Mouse (Mus musculus): ENCODE measurements around the gene Nfib.

The Nfib gene

DNA sequence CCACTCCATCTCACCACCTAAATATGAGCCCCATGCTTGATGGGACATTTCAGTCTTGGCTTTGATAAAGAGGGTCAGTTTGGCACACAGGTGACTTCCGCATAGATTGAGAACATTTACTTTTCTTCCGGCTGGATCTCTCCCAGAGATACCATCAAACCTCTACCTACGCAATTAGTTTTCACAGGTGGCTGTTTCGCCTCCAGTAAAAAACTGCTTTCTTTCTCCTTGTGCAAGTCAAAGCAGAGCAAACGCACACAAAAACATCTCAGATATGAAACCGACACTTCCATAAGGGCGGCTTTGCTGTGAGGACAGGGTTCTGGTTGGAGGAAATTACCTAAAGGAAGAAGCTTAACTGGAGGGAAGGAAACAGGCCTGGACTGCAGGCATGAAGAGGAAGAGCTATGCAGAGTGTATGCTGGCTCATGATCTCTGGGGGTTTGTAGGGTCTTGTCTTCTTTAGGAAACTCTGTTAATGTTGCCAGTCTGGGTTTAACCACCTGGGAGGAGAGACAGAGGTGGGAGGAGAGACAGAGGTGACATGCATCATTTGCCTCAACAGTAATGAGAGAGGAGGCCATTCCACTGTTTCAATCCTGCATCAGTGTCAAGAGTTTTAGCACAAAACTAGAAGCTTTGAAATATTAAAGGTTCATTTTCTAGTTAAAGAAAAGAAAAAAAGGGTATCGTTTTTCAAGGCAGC lies 249.8 kb downstream of the Nfib start:
- DNase-seq = no peak

DNA sequence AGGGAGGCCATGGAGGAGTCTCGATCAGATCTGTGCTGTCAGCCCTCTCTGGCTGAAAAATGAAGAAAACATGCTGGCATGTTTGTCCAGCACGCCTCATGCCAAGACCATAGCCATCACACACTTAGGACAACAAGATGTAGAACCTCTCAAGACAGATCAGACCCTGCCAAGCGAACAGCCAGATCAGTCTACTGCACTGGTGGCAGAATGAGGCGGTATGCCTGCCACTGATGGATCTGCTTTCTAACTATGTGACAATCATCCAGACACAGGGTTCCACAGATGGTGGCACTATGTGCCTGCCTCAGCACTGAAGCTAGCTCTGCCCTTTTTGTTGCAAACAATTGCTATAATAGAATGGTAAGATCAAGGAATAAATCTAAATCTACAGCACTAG lies 250.6 kb downstream of the Nfib start:
- no peak for DNase-seq

DNA sequence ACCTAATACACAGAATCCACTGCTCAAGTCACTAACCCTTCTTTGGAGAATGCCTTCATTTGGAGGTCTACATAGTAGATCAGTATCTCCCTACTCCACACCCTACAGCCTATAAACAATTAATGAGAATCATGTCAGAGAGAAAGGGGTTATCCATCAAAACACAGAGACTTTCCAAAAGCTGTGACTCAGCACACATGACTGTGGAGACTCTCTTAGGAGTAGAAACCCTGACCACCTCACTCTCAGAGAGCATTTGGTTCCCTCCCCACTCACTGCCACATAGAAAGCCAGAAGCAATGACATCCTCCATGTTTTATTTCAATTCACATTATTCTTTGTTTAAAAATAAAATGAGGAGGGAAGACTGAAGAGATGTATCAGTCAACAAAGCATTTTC lies 252.2 kb downstream of the Nfib start:
- DNase-seq = no peak

DNA sequence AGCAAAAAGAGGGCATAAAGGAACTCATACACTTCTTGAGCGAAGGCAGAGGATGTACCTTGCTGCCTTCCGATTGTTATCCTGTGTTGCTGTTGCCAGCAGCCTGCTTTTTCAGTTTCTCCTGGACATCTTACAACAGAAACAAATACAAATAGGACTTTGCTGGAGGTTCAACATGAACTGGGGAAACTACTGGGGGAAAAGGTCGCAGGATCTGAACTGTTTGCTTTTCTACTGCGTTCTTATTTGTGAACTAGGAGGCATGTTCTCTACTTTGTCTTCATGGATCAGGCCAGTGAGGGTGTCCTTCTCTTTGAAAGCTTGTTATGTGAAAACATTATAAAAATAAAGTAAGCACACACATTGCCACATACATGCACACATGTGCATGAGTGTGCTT lies 252.6 kb downstream of the Nfib start:
- DNase-seq = no peak

DNA sequence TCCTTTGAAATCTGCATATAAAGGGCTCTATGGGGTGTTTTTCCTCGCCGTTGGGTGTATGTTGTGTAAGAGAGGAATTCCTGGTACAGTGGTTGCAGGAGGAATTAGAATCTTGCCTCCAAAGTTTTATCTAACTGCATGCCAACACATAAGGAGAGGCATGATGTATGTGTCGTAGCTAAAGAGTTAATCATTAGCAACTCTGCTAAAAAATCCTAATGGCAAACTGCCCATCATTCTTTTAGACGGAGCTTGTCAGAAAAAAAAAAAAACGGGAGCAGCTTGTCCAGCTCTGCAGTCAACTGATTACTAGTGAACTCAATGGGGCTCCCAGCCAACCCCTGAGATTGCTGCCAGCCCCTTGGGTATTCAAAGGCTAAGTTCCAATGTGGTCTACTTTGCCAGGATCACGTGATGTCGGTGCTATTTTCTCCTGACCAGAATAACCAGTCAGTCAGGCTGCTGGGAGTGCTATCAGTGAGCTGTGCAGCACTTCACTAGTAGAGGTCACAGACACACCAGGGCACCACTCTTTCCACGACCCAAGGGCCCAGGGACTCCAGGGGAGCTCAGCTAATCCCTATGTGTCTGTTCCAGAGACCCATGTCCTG lies 258.4 kb downstream of the Nfib start:
- DNase-seq = peak; percentile 96 to 97

DNA sequence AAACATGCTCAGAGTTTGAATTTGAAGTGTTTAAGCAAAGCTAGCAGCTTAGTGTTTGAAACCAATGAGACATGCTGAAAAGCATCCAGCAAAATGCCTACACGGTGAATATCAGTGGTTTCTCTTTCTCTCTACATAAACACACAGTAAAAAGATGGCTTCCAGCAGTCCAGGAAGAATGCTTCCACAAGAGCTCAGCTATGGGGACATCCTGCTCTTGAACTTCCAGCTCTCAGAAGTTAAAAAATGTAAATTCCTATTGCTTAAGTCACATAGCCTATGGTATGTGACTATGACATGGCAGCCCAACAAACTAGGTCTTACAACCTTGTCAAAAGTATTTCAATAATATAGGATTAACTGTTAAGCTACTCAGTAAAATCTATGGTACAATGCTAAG lies 261.5 kb downstream of the Nfib start:
- no peak for DNase-seq

DNA sequence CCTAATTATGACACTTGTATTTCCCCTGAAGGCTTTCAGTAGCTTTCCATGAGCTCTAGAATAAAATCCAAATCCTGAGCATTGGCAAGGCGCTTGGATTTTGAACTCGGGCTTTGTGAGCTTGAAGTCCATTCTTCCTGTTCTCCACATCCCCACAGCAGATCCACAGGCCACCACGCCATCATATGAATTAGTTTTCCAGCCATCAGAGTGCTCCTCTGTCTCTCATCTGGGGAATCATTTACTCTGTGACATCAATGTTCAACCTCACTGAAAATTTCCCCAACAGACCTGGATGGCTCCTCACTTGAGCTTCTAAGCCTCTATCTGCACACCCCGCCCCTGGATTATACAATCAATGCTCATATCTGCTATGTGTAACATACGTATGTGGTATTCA lies 262.1 kb downstream of the Nfib start:
- DNase-seq = peak; percentile 31 to 54

DNA sequence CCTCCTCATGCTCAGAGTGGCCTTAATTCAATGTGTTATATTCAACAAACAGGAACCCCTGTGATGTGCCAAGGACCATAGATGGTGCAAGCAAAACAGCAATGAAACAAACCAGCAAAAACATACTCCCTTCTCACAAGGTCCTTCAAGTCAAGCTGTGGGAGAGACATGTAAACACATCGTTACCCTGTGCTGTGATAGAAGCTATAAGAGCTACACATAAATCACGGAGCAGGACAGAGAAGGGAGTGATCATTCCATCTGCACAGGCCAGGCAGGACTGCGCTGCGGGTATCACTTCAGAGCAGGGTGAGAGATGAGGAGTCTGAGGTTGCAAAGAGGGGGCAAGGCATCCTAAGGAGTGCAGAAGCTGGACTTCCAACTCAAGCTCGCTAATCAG lies 262.5 kb downstream of the Nfib start:
- no peak for DNase-seq

DNA sequence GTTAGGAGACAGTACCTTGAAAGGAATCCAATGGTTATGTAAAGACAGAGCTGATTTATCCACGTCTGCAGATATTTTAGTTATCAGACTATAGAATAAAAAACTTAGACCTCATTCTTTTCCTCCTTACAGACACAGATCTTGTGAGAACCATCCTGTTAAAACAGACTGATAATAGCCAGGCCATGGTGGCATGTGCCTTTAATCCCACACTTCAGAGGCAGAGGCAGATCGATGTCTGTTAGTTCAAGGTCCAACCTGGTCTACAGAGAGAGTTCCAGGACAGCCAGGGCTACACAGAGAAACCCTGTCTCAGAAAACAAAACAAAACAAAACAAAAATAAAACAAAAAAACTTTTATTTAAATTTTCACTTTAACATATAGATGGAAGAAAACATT lies 264.9 kb downstream of the Nfib start:
- DNase-seq = no peak

DNA sequence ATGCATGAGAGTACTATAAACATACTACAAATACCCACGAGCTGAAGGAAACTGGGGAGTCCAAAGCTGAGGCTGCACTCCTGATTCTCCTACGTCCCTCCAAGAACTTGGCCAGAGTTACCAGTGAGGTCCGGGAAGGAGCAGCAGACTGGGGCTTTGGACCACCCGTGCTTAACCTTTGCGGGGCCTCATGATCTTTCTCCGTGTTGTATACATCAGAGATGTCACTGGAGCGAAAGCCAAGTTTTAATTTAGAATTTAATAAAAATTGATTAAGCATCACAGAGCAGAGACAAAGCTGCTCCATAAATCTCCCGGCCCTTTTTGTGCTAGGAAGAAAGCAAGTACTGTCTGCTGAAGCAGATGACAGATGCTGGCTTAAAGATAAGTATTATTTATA lies 265.7 kb downstream of the Nfib start:
- DNase-seq = no peak

DNA sequence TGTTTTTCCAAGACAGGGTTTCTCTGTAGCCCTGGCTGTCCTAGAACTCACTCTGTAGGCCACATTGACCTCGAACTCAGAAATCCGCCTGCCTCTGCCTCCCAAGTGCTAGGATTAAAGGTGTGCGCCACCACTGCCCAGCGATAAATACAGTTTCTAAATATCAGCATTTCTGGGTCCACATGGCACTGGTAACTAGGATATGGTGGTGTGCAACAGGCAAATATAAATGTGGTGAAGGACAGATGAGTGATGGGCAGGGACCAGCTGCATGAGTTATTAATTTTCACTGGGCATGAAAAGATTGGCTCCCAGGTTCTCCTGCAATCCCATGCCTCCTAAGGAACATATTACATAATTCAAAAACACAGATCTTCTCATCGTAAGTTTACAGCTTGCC lies 266.9 kb downstream of the Nfib start:
- no peak for DNase-seq

DNA sequence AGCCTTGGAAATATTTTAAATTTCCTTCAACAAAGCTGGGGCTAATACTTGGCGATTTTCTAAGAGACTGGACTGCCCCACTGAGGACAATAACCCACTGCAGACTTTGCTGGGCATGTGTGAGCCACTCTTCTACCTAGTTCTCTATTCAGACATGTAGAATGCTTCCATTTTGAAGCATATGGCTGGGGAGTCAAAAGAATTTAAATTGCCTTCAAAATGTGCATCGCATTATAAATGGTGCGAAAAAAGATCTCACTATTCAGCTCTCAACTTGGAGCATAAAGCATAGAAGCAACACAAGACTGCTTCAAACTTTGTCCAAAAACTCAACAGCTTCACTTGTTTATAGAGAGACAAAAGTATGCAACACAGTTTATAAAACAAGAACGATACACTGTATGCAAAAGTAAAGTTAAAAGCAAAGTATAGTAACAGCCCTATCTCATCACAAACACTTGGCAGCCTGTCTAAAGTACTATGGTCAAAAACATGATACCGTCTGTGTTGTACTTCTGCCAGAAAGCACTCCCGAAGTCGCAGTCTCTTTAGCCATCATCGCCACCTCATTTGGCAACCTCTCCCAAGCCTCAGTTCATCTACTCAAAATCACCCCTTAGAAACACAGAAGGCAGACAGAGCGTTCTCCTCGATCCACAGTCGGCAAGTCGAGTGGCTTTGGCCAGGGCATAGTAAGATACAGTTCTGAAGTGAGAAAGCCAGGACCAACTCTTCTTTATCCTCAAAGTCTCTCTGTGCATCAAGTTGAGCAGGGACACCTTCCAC lies 267.8 kb downstream of the Nfib start:
- no peak for DNase-seq

DNA sequence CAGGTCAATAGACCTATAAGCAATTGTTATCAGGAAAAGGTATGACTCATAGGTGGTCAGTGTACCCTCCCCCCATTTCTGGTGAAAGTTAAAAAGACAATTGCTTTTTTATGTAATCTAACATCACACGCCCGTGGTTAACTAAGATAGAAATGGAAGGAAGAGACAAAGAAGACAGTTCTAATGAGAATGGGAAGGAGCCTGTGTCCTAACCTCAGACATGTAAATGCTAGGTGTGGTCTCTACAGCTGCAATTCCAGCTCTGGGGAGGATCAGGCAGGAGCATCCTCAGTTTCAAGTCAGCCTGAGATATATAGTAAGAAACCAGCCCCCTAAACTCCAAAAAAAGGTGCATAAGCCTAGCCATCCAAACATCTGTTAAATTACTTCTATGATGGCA lies 268.9 kb downstream of the Nfib start:
- no peak for DNase-seq

DNA sequence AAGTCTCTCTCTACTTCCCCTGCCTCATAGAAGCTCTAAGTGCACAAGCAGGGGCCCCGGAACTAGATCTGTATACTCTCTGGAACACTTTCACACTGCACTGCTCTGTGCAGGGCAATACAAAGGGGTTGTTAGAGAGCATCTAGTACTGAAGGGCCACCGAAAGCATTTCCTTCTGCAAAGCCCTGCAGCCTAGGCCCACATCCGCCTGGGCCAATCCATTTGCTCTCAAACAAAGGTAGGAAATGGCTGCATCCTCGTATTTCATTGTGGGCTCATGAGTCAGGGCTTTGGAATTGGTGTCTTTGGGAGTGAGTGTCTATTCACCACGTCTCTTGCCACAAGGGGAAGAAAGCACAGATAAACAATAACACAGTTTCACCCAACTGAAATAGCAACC lies 269.8 kb downstream of the Nfib start:
- peak; percentile 48 to 74 for DNase-seq

DNA sequence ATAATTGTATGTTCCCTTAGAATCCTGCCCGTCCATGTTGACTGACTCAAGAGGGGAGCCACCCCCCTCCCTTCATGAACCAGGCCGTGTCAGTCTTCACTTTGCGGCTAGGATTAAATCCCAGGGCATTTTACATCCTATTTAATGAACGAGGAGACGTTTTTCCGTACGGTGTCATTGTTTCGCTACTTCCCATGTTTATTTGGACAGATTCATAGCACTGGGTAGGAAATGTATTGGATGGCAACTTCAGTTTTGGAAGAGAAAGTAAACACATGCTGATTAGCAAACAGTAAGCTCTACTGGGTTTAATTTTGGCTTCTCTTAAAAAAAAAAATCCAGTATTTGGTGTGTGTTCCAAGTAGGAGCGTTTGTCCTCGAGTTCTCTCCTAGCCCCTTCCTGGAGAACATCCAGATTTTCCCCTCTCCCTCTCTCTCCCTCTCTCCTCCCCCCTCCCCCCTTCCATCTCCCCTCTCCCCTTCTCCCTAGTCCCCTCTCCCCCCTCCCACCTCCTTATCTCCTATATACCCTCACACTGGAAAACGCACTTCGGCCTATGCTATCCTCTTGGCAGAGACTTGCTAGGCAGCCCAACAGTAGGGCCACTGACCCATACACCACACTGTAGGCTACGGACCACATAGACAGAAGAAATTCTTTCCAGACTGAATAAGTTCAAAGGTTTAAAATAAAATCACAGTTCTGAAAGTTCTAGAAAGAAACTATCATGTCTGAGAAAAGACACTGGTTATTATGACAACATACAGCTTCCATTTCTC lies 271.4 kb downstream of the Nfib start:
- DNase-seq = no peak

DNA sequence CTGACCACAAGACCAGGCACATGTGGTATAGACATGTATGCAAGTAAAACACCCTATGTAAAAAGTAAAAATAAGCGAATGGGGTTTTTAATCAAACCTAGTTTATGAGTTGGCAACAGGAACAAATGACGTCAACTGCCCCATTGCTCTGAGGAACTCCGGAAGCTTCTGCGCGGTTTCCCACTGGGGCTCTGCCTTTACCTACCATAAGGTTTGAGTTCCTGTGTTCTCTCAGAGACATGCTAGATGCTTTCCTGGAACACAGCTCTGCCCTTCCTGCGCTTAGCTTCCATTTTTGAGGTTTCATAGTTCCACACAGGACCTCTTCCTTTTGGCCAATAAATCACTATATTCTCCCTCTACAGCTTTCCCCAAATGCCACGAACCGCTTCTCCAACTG lies 273.7 kb downstream of the Nfib start:
- DNase-seq = peak in 1 of 2 experiments; percentile 25

DNA sequence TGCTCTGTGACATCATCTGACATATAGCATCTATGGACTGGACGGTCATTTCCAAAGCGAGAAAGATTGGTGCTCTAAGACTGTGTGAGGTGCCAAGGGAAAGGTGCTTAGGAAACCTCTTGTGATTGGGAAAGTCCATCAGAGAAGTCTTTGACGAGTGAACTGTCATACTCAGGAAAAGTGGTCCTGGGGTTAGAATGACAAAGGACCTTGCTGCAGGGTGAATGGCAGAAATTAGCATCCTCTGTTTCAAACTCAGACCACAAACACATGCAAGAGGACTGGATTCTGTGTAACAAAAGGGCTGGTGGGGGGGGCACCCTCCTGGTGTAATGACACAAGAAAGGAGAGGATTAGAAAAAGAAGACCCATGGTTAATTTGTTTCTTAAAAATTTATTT lies 274.7 kb downstream of the Nfib start:
- no peak for DNase-seq

DNA sequence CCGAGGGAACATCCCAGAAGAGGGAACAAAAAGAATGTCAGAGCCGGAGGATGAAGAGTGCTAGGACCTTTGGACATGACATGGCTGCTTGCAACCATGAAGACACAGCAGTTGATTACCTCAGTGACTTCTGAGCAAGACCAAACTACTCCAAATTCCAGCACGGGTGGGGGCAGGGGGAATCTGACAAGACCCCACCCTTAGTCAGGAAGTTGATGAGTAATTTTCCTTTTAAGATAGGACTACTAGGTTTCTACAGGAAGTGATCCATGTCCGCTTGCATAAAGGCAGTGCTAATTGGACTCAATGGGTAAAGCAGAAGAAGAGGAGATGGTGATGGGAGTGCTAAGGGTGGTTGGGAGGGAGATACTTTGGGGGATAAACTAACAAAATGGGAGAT lies 279.3 kb downstream of the Nfib start:
- DNase-seq = no peak

DNA sequence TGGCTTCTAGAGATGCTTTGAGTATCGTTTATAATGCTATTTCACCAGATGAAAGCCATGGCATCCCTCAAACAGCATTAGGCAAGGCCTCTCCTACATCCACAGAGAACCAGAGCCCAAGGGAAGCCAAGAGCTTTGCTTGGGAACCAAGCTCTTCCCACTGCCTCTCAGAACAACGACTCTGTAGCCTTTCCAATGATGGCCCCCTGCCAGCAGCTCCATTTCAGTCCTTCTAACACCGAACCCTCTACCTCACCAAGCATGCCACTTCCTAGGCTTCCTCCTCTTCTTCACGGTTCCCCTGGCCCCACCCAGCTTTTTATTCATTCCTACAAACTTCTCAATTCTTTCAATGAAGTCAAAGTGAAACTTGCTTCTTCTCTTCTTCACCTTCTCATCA lies 287.3 kb downstream of the Nfib start:
- no peak for DNase-seq

DNA sequence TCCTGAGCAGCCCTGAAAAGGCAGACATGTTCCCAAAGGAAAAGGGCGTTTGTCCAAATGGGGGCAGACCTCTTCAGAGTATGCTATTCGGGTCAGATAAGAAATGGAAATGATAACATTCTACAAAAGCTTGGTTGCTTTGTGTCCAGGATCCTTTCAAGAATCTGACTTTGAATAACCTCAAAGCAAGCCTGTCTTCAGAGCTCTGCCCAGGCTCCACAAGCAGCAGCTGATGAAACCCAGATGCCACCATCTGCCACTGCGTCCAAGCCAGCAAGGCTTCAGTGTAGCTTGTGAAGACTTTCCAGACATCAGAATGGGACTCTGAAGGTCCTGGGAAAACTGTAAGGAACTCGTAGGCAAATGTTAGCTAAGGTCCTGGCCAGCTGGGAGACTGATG lies 289.7 kb downstream of the Nfib start:
- DNase-seq = no peak

DNA sequence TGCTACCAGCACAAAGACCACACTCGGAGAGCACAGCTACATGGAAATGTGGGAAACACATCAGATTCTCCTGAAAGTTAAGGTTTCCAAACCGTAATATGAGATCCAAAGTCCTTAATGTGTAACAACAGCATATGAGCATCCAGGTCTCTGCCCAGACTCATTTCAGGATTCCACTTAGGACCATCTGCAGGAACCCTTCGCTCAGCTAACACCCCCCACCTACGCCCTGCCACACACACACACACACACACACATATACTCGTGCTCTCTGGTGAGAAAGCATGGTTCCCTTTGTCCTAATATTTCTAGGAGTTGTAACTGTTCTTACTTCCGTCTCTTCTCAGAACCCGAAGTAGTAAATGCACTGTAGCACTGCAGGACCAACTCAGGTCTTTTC lies 292.9 kb downstream of the Nfib start:
- DNase-seq = no peak

DNA sequence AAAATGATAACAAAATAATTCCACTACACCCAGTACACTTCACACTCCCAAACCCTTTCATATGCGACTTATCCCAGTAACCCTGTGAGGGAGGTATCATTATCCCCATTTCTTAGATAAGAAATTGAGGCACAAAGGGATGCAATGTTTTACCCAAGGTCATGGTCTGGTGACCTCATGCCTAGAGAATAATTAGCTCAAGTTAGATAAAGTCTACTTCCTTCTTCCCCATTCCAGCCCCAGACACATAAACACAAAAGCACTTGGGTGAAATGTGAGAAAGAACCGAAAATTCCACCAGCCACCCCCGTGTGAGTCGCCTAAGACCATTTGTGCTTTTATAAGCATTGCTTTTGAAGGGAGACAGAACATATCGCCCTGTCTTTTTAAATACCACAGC lies 293.6 kb downstream of the Nfib start:
- DNase-seq = no peak

Data from kidney, adult 8-10 months (tissue).